Mouse (Mus musculus): ENCODE data around the gene Copz1.
A peak's percentile ranks its signal among the peaks of the same experiment; 100 is the strongest.
"Not testable (repeated sequence)": the region's sequence is repeated elsewhere in the genome, so short reads cannot be mapped to it uniquely, and the experiment has no call there.

Copz1 gene

DNA sequence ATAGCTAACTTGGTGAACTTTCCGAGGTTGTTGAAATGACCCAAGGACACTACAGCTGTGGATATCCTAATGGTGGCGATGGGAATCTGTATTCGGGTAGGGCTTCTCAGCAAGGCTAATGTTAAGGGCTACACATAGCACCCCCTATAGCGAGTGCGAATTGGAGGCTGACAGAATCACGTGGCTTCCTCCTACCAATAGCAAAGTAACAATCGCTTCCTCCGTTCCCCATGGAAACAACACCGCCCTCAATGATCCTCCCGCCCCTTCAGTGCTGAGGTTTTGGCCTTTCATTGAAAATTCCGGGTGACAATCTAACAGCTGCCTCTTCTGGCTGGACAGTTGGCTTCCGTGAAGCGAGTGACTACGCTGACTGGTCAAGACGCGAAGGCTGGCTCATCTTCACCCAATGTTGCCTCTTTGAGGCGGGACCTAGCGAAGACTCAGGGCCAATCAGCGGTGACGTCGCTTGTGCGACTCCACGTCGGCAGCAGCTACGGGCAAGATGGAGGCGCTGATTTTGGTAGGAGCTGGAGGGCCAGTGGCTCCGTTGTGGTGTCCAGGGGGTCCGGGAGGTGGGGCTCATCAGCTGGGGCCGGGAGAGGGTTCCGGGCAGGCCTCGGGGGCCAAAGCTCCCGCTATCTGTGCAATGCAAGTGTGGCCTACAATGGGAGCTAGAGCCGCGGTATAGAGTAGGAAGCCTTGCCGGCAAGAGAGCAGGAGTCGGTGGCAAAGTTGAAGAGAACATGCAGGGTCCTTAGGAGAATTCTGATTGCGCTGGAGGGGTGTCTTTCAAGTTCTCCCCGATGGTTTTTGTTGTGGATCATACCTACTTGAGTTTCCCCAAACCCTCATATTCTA is at the start of gene Copz1:
Gene Copz1 (plus strand): TSS at position 296 of the 861 bp plus-strand sequence.
- DNase-seq (ENCODE audit: low read depth, low spot score) = peak; percentile 100

DNA sequence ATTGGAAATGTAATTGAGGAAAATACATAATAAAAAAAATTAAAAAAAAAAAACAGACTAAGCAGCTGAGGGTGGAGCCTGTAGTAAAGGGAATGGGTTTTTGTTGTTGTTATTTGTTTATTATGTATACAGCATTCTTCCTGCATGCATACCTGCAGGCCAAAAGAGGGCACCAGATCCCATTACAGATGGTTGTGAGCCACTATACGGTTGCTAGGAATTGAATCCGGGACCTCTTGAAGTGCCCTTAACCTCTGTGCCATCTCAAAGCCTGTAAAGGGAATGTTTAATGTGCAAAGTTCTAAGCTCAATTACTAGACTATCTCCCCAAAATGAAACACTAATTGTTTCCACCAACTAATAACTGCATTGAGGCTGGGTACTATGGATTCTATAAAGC is 48.4 kb upstream of the Copz1 start:
- DNase-seq (ENCODE audit: low read depth, low spot score) = no peak

DNA sequence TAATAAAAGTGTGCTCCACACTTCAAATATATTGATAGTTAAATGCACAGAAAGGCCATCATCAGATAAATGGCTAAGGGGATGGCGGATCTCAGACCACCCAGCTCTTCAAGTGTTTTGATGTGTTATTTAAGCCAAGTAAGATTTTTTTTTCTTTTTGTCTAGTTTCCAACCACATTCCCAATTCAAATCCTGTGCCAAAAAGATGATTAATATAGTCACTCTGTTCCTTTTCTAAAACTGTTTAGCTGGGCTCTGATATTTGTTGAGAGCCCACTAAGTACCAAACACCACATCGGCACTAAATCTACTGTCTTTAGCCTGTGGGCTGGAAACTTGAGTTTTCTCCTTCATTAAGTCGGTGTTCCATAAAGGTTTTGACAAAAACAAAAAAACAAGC is 45.5 kb upstream of the Copz1 start:
- no peak for DNase-seq (ENCODE audit: low read depth, low spot score)

DNA sequence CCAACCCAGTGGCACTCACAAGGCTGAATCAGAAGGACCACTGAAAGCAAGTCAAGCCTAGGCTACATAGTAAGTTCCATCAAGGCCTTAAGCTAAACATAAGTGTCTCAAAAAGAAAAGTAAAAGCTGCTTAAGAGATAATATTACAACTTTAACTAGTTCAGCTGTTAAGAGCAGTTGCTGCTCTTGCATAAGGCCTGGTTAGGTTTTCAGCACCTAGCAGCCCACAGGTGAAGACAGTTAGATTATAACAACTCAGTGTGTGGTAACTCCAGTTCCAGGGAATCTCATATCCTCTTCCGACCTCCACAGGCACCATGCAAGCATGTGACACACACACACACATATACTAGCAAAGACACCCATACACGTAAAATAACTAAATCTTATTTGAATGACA is 44.9 kb upstream of the Copz1 start:
- DNase-seq (ENCODE audit: low read depth, low spot score) = no peak

DNA sequence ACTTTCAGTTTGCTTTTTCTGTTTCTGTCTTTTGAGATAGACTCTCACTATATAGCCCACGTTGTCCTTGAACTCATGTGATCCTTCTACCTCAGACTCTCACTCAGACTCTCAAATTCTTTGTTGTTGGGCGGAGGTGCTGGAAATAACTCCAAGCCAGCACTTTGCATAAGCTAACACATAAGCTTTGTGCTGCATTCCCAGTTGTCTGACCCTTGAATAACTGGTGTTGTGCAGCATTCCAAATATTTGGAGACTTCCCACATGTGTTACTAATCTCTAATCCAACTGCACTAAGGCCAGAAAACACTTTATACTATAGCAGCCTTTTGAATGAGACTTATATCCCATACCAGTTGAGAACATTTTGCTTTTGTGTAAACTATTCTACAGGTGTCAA is 43.6 kb upstream of the Copz1 start:
- peak; percentile 76 for DNase-seq (ENCODE audit: low read depth, low spot score)

DNA sequence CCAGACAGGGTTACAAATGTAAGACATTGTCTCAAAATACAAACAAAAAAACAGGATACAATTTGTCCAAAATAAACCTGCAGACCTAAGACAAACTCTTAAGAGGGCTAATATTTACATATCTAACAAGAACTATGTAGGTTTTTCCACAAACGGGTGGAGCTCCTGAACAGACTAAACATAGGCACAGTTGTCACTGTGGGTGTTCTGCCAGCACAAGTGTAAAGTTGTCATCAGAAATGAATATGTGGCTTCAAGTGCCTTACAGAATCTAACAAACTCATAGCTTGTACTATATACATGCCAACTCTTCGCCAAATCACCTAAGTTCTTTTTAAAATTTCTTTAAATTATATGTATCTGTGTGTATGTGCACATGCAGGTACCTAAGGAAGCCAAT is 39.4 kb upstream of the Copz1 start:
- no peak for DNase-seq (ENCODE audit: low read depth, low spot score)

DNA sequence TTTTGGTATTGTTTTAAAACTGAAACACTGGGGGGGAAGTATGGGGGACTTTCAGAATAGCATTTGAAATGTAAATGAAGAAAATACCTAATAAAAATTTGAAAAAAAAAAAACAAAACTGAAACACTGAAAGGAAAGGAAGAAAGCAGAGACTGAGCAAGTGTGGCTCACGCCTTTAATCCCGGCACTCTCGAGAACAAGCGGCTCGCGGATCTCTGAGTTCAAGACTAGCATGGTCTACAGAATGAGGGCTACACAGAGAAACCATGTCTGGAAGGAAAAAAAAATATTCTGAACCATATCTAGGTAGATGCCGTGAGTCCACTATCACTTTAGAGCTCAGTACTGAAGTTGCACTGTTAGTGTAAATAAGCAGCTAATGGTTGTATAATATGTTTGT is 35.2 kb upstream of the Copz1 start:
- no peak for DNase-seq (ENCODE audit: low read depth, low spot score)

DNA sequence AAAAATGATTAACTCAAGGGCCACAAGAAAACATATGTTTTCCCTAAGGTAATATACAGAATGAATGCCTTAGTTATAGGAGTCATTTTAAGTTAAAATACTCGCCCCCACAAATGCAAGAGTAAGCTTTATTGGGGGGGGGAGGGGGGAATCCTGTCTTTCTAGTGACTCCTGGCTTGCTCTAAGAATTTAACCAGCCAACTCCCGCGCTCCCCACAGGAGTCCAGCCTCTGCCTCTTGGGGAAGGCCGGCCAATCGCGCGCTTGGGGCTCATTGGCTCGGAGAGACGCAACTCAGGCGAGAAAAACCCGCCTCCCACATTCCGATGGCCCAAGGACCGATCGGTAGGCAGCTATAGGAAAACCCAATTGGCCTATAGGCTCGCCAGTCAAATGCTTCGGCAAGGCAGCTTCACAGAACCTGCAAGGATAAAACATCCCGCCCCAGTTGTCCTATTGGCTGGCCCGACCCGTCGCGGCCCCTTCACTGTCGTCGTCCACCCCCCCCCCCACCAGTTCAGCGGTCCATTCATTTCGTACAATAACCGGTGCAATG is 33.3 kb upstream of the Copz1 start:
- DNase-seq (ENCODE audit: low read depth, low spot score) = peak; percentile 100

DNA sequence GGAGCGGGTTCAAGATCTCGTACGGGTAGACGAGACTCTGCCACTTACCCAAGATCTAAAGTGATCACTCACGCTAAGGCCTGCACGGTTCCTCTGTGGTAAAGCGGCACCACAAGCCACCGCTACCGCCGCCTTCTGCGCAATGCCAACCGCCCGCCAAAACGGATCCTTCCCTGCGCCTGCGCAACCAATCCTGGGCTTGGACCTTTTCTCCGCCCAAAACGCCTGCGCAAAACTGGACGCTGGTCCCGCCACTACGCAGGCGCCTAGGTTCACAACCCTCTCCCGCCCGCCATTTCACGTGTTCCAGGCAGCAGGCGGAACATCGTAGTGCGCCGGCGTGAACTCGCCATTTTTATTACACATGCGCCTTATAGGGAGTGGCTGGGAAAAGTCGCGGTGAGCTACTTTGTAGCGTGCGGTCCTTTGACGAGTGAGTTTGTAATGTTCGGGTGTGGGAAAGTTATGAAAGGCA is 32.8 kb upstream of the Copz1 start, which contains the start of gene Cbx5:
Gene Cbx5 (minus strand): TSS at position 132 of the 475 bp plus-strand sequence.
- DNase-seq (ENCODE audit: low read depth, low spot score) = peak; percentile 99

DNA sequence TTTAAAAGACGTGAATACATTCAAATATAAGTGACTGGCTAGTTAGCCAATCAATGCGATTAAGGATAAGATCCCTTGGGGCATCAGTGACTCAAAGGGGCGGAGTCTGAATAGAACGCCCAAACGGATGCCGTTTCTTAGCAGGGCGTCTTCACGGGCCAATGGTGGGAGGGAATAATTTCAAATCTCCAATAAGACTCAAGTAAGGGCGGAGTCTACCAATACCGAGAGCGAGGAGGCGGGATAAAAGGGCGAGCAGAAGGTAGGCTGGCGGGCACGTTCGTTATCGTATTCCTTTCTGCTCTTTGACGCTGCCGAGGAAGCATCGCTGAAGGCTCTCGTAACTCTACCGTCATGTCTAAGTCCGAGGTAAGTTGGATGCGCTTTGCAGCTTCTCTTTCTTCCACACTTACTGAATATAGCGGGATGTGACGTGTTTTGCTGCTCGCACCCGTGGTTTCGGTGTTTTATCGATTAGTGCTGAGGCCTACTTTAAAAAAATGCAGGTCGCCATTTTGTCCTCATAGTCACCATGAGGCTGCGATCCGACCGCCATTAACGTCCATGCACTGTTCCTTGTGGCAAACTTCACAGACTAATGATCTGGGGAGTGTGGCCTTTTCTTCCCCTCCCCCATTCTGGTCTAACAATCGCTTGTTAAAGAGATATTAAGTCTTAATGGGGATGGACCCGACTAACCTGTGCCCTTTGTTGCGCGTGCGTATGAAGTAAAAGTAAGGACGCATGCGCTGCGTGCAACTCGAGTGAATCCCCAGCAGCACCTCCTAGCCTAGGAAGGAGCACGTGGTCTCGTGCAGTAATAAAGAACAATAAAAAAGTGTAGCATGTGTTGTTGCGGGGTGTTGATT is 32.1 kb upstream of the Copz1 start, which contains the start of gene Hnrnpa1:
Gene Hnrnpa1 (plus strand): TSS at position 273 of the 869 bp plus-strand sequence.
- DNase-seq (ENCODE audit: low read depth, low spot score) = peak; percentile 100

DNA sequence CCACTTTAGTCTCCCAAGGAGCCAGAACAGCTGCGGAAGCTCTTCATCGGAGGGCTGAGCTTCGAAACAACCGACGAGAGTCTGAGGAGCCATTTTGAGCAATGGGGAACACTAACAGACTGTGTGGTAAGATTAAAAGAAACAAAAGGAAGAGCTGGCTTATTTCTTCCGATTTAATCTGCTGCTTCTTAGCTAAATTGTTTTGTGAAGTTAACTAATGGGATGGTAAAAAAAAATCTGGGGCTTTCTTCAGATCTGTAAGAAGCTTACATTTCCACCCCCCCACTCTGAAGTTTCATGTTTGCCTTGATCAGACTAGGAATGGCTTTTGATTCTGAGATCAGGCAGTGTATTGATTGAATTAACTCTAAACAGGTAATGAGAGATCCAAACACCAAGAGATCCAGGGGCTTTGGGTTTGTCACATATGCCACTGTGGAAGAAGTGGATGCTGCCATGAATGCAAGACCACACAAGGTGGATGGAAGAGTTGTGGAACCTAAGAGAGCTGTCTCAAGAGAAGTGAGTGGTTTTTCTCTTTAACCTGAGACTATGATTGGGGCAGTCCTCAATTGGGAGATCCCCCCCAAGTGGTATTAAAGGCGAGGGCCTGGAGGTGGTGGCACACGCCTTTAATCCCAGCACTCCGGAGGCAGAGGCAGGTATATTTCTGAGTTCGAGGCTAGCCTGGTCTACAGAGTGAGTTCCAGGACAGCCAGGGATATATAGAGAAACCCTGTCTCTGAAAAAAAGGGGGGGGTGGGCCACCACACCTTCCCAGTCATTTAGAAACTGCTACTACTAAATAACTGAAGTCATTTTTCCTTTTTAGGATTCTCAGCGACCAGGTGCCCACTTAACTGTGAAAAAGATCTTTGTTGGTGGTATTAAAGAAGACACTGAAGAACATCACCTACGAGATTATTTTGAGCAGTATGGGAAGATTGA is 31.2 kb upstream of the Copz1 start:
- DNase-seq (ENCODE audit: low read depth, low spot score) = not testable (repeated sequence)

DNA sequence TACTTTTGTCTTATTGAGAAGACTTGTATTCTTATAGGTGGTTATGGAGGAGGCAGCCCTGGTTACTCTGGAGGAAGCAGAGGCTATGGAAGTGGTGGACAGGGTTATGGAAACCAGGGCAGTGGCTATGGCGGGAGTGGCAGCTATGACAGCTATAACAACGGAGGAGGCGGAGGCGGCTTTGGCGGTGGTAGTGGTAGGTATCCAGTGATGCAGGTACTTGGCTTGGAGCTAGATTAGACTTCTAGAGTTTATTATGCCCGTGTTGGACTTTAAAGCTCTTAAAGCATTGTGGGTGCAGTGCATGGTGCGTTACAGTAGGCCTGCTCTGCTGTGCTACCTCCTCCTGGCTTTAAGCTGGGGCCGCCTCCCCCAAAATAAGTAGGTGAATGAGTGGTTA is 29.6 kb upstream of the Copz1 start:
- DNase-seq (ENCODE audit: low read depth, low spot score) = no peak

DNA sequence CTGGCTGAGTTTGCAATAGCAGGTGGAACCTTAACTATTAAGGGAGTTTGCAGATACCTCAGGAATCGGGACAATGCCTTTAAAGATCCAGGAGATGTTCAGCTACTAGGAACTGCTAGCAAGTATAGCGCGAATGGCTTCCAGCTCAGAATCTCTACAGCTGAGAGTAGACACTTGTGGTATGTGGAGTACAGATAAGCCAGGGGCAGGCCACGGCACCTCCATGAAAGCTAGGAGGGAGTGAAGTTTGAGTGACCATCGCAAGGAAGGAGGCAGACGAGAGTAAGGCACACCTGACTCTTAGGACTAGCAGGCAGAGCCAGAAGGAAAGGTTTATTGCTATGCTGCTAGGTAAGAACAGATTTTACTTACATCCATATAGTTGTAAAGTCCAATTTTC is 26.9 kb upstream of the Copz1 start:
- no peak for DNase-seq (ENCODE audit: low read depth, low spot score)

DNA sequence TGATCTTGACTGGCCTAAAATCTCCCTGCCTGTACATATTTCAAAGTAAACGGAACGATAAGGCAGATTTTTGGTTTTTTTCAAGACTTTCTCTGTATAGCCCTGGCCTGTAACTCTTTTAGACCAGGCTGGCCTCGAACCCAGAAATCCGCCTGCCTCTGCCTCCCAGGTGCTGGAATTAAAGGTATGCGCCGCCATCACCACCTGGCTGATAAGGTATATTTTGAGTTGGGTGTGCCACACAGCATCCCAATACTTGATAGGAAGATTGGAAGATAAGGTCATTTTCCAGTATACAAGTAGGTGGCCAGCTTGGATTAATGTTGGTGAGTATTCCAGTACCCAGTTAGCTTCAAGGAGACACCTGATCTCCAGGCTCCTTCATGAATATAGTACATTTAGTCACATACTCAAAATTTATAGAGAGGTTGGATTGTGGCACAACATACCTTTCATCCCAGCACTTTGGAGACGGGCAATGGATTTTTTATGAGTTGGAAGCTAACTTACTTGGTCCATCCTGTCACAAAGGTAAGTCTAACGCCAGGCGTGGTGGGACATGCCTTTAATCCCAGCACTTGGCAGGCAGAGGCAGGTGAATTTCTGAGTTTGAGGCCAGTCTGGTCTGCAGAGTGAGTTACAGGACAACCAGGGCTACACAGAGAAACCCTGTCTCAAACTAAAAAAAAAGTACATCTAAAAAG is 25.3 kb upstream of the Copz1 start:
- no peak for DNase-seq (ENCODE audit: low read depth, low spot score)

DNA sequence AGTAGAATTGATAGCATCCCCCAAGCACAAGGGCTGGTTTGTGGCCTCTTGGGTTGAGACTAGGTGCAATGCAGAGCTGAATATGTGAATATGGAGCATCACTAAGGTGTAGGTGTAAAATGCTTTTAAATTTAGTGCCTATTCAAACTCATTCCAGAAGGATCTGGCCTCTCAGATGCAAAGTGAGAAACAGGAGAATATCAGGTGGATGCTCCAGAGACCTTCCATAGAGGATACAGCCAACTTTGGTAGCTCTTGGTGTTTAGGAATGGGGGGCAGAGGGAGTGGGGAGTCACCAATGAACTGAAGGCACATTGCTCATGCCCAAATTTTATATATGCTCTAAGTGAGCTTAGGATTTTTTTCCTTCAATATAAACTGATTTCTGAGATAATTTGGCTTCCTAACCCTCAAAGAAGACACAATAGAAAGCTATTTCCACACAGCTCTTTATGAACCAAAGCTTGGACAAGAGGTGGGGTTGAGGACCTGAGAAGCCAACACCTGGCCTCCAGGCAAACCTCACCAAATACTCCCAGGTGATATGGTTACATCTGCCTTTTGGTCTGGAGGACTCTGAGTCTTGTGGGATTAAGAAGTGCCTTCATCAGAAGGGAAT is 24.6 kb upstream of the Copz1 start:
- no peak for DNase-seq (ENCODE audit: low read depth, low spot score)

DNA sequence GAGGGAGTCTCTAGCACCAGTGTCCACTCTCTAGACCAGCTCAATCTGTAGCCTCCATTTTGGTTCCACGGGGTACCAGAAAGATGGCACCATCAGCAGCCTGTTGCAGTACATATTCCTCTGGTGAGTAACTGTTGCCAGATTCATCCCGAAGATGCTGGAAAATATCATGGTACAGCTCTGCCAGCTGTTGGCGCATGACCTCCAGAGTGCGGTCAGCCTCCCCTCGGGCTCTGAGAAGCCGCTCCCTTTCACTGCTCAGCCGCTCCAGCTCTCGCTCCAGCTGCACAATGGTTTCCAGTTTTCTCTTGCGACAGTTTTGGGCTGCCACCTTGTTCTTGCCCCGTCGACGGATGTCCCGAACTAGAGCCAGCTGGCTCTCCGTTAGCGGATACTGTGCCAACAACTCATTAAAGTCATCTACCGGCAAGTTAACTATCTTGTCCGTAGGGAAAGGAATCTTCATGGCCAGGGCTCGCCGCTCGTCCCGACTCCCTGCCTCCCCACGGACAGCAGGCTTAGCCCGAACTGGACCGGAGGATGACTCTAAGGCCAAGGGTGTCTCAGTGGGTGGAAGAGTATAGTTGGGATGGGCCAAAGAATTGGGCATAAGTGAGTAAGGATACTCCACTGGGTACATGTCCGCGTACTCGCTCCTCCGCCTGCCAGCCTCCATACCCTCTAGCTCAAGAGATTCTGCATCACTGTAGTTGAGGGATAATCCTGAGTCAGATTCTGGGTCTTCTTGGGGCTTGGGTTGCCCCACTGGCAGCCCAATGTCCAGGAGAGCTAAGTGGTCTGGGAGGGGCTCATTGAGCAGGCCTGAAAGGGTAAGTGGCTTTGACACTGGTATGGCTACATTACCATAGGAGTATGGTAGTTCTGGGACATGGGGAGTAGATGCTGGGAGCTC is 23.9 kb upstream of the Copz1 start:
- peak; percentile 52 for DNase-seq (ENCODE audit: low read depth, low spot score)

DNA sequence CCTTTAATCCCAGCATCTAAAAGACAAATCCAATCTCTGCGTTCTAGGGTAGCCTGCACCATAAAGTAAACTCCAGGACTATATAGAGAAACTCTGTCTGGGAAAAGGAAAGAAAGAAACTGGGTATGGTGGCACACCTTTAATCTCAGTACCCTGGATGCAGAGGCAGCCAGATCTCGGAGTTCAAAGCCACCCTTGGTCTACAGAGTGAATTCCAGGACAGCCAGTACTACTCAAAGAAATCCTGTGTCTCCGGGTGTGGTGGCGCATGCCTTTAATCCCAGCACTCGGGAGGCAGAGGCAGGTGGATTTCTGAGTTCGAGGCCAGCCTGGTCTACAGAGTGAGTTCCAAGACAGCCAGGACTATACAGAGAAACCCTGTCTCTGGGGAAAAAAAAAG is 23.0 kb upstream of the Copz1 start:
- not testable (repeated sequence) for DNase-seq (ENCODE audit: low read depth, low spot score)

DNA sequence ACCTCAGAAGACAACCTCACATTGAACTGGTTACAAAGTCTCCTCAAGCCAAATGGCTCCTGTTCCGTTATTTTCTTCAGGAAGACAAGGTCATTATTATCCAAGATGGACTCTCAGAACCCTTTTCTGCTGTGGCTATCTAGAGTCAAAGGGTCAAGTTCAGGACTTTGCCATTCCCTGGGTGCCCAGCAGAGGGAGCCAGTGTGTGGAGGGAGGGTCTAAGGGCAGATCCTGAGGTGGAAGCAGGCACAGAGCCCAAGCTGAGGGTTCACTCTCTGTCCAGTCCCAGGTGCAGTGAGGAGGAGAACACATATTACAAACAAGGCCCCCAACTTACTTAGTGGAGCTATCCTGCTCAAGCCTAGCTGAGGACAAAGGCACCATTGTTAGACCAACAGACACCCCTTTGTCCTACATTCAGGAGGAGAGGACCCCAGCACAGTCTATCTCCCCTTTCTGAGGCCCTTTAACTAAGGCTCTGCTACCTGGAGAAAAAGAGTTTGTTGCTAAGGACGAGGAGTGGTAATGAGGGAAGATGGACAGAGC is 22.2 kb upstream of the Copz1 start:
- peak; percentile 79 for DNase-seq (ENCODE audit: low read depth, low spot score)
